Mouse (Mus musculus) layer of hippocampus, adult 2 months (tissue): ENCODE measurements at regions not wholly inside any gene's neighbourhood (a gene's known extent, or its start where the extent isn't known, plus 50 kb on each side); places are given as distances from the start of the nearest gene placed in this dataset.
A peak's percentile ranks its signal among the peaks of the same experiment; 100 is the strongest.

ENCODE experiments used
- DNase-seq, 2 experiments: peaks; one replicate each; pipeline ENCODE4 v3.0.0; 2022; ENCODE audit warnings: low spot score in 2 of 2
- H3K27ac ChIP-seq: fragments of 200-600 bp; 2 replicates; pipeline ENCODE4 v1.8.1; 2022
- H3K4me3 ChIP-seq: fragments of 200-600 bp; 2 replicates; pipeline ENCODE4 v1.8.1; 2022; ENCODE audit warnings: mild to moderate bottlenecking
- CTCF ChIP-seq: fragments of 200-600 bp; conservative IDR thresholded peaks from 2 replicates; pipeline ENCODE4 v1.8.1; 2022; ENCODE audit warnings: antibody characterized with exemption, mild to moderate bottlenecking, moderate library complexity

GRCm38 (mm10) chr9:67633761-67634441 is 74.4 kb upstream of the Tln2 start:
- DNase-seq: peak; percentile 49 to 78
- no peak for TF ChIP-seq CTCF
- peak overlapping the region; percentile 85 for H3K4me3 ChIP-seq
- H3K27ac ChIP-seq: peak overlapping the region; percentile 92

GRCm38 (mm10) chr9:67646820-67647219 is 87.3 kb upstream of the Tln2 start:
- DNase-seq: peak in 1 of 2 experiments; percentile 15
- no peak for TF ChIP-seq CTCF
- Histone ChIP-seq H3K27ac (peak overlapping the region; percentile 55; the same call in 1 of the 2 replicates), H3K4me3 (no peak overlapping the region)

- no peak for DNase-seq
- TF ChIP-seq CTCF: no peak
- H3K4me3 ChIP-seq: no peak overlapping the region
- no peak overlapping the region for H3K27ac ChIP-seq
Measured at GRCm38 (mm10) chr9:67664773-67665172, 94.5 kb upstream of the C2cd4b start.

- DNase-seq: no peak
- Histone ChIP-seq H3K27ac (no peak overlapping the region), H3K4me3 (no peak overlapping the region)
- no peak for TF ChIP-seq CTCF
Measured at GRCm38 (mm10) chr9:67670261-67671020, 88.8 kb upstream of the C2cd4b start.

GRCm38 (mm10) chr9:67676906-67677305 is 82.3 kb upstream of the C2cd4b start:
- DNase-seq: no peak
- Histone ChIP-seq H3K4me3 (no peak overlapping the region), H3K27ac (no peak overlapping the region)
- TF ChIP-seq CTCF: no peak

- H3K27ac ChIP-seq: no peak overlapping the region
- DNase-seq: peak; percentile 64 to 78
- TF ChIP-seq CTCF: peak; percentile 88
- no peak overlapping the region for H3K4me3 ChIP-seq
Measured at GRCm38 (mm10) chr9:67683367-67683766, 75.9 kb upstream of the C2cd4b start.

- TF ChIP-seq CTCF: no peak
- DNase-seq: no peak
- no peak overlapping the region for H3K27ac ChIP-seq
- H3K4me3 ChIP-seq: no peak overlapping the region
Measured at GRCm38 (mm10) chr9:67692396-67692795, 66.8 kb upstream of the C2cd4b start.

GRCm38 (mm10) chr9:67693716-67694115 is 65.5 kb upstream of the C2cd4b start:
- TF ChIP-seq CTCF: no peak
- peak; percentile 16 to 23 for DNase-seq

GRCm38 (mm10) chr9:67698796-67699195 is 60.4 kb upstream of the C2cd4b start:
- DNase-seq: no peak
- Histone ChIP-seq H3K4me3 (no peak overlapping the region), H3K27ac (no peak overlapping the region)
- no peak for TF ChIP-seq CTCF

More at GRCm38 (mm10) chr9:67693716-67694115, 65.5 kb upstream of the C2cd4b start:
- no peak overlapping the region for H3K4me3 ChIP-seq
- no peak overlapping the region for H3K27ac ChIP-seq

- H3K4me3 ChIP-seq: peak overlapping the region; percentile 42
- H3K27ac ChIP-seq: 0 out of 2 replicates have a peak overlapping the region, but pooled peaks have one; percentile 7
- DNase-seq: no peak
- peak; percentile 20 for TF ChIP-seq CTCF
Measured at GRCm38 (mm10) chr9:67699846-67700579, 59.2 kb upstream of the C2cd4b start.

GRCm38 (mm10) chr9:67708246-67708960 is 50.8 kb upstream of the C2cd4b start:
- no peak for DNase-seq
- TF ChIP-seq CTCF: 0 out of 2 replicates have a peak, but pooled peaks have one; percentile 11
- Histone ChIP-seq H3K27ac (no peak overlapping the region), H3K4me3 (no peak overlapping the region)
